Mouse (Mus musculus): Measurements from ENCODE around the gene Mid1.

DNA sequence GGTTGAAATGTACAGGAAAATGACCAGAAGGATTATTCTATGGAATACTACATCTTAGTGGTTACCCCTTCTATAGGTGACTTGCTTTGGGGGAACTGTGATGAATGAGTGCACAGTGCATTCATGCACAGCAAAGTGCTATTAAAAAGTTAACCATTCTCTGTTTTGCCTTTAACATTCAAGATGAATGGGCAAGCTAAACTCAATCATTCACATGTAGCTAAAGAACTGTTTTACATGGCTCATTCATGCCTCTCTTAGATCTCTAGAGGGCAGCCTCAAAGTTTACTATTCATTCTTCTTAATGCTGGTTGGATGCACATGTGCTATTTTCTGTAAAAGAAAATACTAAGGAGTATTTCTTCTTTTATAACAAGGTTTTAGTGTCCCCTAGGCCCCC, 217.9 kb downstream of the Mid1 start:
- TF ChIP-seq POLR2A (IDR thresholded peaks at IDR 0.05; ENCODE audit: insufficient read depth, low read depth, low read length), result no peak
- TF ChIP-seq CTCF (IDR thresholded peaks at IDR 0.05), result no peak

Data from heart, adult 2 months (tissue).